Mouse (Mus musculus): ENCODE results near the gene Vps8. TPM values are rescaled to one million over a fixed set of nuclear protein-coding genes. Genes with fewer than 3 reads are reported as not detected.

The Vps8 gene
- 1 to 10 TPM; 5.9 to 7.7 TPM for total RNA-seq (2021)
- long read RNA-seq, experiment 1, full-length matches to known transcripts: 1 of 5 reads
- long read RNA-seq, experiment 1, partial matches to known transcripts: 3 of 5 reads
- long read RNA-seq, experiment 1, other reads (novel, unspliced or antisense): 1 of 5 reads
- long read RNA-seq, experiment 2, partial matches to known transcripts: 1 of 1 reads
- long read RNA-seq, experiment 2, other reads (novel, unspliced or antisense): 0 of 1 reads

GRCm38 (mm10) chr16:21422645-21423545, at the start of gene Vps8:
Gene Vps8 (plus strand): TSS chr16:21423118.
- peak; percentile 85 to 86 for DNase-seq
- intact Hi-C loops (cut with DNase I): no loop called here

GRCm38 (mm10) chr16:21373316-21373960, 49.5 kb upstream of the Vps8 start:
- no peak for DNase-seq
- intact Hi-C loops (cut with DNase I): no loop called here

GRCm38 (mm10) chr16:21374067-21374466, 48.9 kb upstream of the Vps8 start:
- intact Hi-C loops (cut with DNase I): no loop called here

GRCm38 (mm10) chr16:21375147-21375546, 47.8 kb upstream of the Vps8 start:
- DNase-seq: no peak
- intact Hi-C loops (cut with DNase I): no loop called here

More at GRCm38 (mm10) chr16:21374067-21374466, 48.9 kb upstream of the Vps8 start:
- DNase-seq: no peak

GRCm38 (mm10) chr16:21376316-21376715, 46.6 kb upstream of the Vps8 start:
- DNase-seq: no peak
- intact Hi-C loops (cut with DNase I): no loop called here

- intact Hi-C loops (cut with DNase I): no loop called here
- DNase-seq: no peak
Measured at GRCm38 (mm10) chr16:21376949-21377604, 45.8 kb upstream of the Vps8 start.

GRCm38 (mm10) chr16:21377605-21377968, 45.3 kb upstream of the Vps8 start:
- intact Hi-C loops (cut with DNase I): no loop called here

GRCm38 (mm10) chr16:21381469-21381868, 41.4 kb upstream of the Vps8 start:
- intact Hi-C loops (cut with DNase I): no loop called here
- no peak for DNase-seq

More at GRCm38 (mm10) chr16:21377605-21377968, 45.3 kb upstream of the Vps8 start:
- no peak for DNase-seq

GRCm38 (mm10) chr16:21382152-21382911, 40.6 kb upstream of the Vps8 start:
- DNase-seq: no peak
- intact Hi-C loops (cut with DNase I): no loop called here

- DNase-seq: no peak
- intact Hi-C loops (cut with DNase I): loop anchor here (5.0 kb wide), 1 partner anchor 139 kb away; no protein-coding TSS in a partner anchor
Measured at GRCm38 (mm10) chr16:21385926-21386881, 36.7 kb upstream of the Vps8 start.

- intact Hi-C loops (cut with DNase I): loop anchor here (5.0 kb wide), 1 partner anchor 142 kb away; no protein-coding TSS in a partner anchor
- peak; percentile 45 to 57 for DNase-seq
Measured at GRCm38 (mm10) chr16:21389316-21389715, 33.6 kb upstream of the Vps8 start.

GRCm38 (mm10) chr16:21390744-21391143, 32.2 kb upstream of the Vps8 start:
- DNase-seq: no peak
- intact Hi-C loops (cut with DNase I): loop anchor here (1.0 to 5.0 kb wide), 2 partner anchors 53 to 186 kb away; partner anchors contain the start of gene Ephb3

- no peak for DNase-seq
- intact Hi-C loops (cut with DNase I): loop anchor here (5.0 kb wide), 1 partner anchor 55 kb away; no protein-coding TSS in a partner anchor
Measured at GRCm38 (mm10) chr16:21392099-21392498, 30.8 kb upstream of the Vps8 start.

GRCm38 (mm10) chr16:21392517-21393112, 30.3 kb upstream of the Vps8 start:
- intact Hi-C loops (cut with DNase I): loop anchor here (5.0 kb wide), 1 partner anchor 55 kb away; no protein-coding TSS in a partner anchor
- DNase-seq: peak; percentile 69 to 70

- DNase-seq: no peak
- intact Hi-C loops (cut with DNase I): no loop called here
Measured at GRCm38 (mm10) chr16:21395546-21395945, 27.4 kb upstream of the Vps8 start.

GRCm38 (mm10) chr16:21397681-21398080, 25.2 kb upstream of the Vps8 start:
- intact Hi-C loops (cut with DNase I): no loop called here
- no peak for DNase-seq

GRCm38 (mm10) chr16:21398345-21399051, 24.4 kb upstream of the Vps8 start:
- intact Hi-C loops (cut with DNase I): no loop called here
- no peak for DNase-seq

Measured in gastrocnemius, postnatal 36 days (tissue).